Mouse (Mus musculus): ENCODE measurements around the gene Dmgdh.
A peak's percentile ranks its signal among the peaks of the same experiment; 100 is the strongest.

Dmgdh gene

DNA sequence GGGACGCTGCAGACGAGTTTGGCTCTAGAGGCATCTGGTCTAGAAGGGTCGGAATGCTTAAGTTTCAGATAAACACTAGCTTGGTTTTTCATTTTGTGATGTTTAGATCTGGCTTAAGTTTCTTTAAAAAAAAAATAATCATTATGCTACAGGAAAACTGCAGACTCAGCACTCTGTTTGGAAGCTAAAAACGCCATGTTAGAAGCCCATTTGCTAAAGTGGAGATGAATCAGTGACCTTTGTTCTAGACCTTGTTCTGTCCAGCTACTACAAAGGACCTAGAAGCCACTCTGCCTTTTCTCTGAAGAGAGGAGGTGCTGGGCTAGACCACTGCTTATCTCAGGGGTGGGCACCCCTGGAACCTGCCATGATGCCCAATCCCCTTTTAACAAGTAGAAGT, 36.1 kb downstream of the Dmgdh start:
- DNase-seq (ENCODE audit: low read depth, low spot score) = no peak

DNA sequence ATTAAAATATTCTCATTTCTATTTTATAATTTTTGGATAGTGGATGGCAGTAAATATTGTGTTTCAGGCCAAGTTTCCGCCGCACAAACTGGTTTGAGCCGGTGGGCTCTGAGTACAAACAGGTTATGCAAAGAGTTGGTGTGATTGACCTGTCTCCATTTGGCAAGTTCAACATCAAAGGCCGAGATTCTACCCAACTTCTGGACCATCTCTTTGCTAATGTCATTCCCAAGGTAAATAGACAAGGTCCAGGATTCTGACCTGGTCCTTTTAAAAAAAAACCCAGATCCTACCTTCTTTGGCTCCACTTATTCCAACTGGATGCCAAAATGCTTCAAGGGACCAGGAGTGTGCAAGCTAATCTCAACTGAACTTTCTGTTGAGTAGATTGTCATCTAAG, 37.0 kb downstream of the Dmgdh start:
- no peak for DNase-seq (ENCODE audit: low read depth, low spot score)

DNA sequence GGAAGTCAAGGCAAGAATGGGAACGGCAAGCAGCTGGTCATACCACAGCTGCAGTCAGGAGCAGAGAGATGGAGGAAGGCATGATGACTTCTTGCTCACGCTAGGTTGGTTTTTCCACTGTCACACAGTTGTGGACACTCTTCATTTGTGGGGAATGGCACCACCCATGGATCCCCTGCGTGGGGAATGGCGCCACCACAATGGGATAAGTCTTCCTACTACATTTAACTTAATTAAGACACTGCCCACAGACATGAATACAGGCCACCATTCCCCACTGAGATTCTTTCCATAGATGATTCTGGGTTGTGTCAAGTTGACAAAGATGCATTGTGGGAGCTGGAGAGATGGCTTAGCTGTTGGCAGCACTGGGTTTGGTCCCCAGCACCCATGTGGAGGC, 38.1 kb downstream of the Dmgdh start:
- no peak for DNase-seq (ENCODE audit: low read depth, low spot score)

DNA sequence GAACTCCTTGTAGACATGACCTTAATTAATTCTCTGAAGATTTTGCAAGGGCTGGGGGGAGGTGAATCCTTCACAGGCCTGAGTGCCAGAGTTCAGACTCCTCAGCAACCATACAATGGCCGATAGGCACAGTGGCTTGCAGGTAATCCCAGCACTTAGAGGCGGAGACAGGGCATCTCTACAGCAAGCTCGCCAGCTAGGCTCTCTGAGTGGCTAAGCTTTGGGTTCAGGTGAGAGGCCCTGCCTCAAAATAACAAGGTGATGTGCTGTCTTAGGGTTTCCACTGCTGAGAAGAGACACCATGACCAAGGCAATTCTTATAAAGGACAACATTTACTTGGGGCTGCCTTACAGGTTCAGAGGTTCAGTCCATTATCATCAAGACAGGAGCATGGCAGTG, 39.6 kb downstream of the Dmgdh start:
- DNase-seq (ENCODE audit: low read depth, low spot score) = no peak

DNA sequence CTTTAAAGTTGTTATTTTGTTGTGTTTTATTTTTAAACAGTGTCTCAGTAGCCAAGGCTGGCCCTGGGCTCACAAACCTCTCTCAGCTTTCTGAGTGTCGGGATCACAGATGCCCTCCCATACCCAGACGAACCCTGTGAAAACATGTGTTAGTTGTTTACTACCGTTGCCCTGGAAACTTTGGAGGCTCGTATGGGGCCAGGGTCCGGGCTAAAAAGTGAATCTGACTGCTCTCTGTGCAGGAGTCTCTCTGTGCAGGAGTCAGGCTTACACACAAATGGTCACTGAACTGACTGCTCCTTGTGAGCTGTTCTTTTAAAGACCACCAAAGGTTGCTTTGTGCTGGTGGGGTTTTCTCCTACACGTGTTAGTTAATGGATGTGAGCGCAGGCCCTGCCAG, 42.9 kb downstream of the Dmgdh start:
- peak; percentile 31 for DNase-seq (ENCODE audit: low read depth, low spot score)

DNA sequence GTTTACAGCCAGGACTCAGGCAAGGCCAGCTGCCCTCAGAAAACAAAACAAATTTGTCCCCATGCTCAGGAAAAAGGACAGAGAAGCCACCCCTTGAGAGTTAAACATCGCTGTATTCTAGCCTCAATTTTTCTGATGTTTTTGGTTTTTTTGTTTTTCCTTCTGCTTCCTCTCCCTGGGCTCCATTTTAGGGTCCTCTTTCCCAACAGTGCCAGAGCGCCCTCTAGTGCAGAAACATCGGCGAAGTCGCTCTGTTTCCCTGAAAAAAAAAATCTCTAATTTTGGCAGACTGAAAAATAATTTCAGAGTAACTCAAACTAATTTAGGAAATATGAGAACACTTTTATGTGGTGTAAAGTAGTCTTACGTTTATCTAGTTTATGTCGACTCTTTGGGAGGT, 44.7 kb downstream of the Dmgdh start:
- peak; percentile 76 for DNase-seq (ENCODE audit: low read depth, low spot score)

DNA sequence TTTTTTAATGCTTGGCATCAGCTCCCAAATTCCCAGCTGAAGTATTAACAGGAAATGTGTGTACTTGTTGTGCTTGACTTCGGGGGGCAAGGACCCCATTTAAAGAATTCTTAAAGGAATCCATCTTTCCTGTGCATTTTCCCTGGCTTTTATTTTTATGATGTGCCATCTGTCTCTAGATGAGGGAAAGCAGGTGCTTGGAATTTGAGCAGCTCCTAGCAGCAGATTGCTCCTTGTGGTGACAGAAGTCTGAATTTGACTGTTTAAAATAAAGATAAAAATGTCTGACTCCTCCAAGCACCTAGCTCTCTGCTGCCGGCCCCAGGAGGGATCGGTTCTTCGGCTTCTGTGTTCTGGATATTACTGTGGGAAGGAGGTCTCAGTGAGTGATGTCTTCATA, 47.7 kb downstream of the Dmgdh start:
- DNase-seq (ENCODE audit: low read depth, low spot score) = no peak

DNA sequence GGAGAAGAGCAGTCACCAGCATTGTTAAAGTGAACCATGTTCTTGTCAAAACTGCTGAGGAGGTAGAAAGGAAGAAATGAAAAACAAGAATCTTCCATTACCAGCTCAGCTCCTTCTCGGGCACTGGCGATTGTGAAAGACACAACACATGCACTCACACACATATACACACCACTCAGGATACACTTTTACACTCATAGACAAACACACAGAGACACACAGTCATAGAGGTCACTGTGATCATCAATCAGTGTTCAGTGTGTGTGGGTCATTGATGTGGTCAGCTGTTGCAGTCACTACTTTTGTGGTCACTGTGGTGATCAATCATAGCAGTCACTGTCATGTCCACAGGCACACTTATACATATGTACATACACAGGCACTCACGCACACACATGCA, 49.2 kb downstream of the Dmgdh start:
- DNase-seq (ENCODE audit: low read depth, low spot score) = no peak

DNA sequence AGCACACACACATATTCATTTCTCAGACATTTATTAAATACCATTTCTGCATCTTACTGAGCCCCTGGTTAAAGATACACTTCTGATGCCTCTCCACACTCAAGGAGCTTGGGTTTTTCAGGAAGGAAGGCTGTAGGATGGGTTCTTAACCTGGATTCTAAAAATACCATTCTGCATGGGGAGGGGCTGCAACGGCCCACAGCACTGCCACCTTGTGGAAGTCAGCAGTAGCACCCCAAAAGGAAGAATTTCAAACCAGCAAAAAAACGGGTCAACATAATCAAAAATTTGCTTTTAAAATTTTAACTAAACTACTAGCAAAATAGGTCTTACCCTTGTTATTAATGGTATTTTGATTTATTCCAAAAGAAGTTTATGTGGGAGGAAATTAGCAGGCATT, 50.0 kb downstream of the Dmgdh start:
- DNase-seq (ENCODE audit: low read depth, low spot score) = no peak

DNA sequence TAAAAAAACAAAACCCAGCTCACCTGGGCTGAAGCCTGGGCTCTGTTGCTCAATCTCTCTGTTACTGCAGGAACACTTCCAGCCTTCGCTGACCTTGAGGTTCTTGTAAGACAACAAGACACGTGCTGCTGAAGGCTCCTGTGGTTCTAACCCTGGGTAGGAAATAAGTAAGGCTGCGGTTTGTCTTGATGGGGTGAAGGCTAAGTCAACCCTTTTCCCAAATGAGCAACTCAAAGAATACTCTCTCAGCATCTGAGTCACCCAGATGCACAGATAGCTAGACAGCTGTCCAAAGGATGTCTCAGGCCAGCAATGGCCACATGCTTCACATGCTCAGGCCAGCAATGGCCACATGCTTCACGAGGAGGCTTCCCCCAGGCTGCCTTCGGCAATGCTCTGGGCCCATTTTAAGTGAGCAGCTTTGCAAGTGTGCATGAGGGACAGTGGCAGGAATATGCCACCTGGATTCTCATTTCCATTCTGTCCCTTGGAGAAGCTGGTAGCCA, 61.0 kb downstream of the Dmgdh start:
- no peak for DNase-seq (ENCODE audit: low read depth, low spot score)

DNA sequence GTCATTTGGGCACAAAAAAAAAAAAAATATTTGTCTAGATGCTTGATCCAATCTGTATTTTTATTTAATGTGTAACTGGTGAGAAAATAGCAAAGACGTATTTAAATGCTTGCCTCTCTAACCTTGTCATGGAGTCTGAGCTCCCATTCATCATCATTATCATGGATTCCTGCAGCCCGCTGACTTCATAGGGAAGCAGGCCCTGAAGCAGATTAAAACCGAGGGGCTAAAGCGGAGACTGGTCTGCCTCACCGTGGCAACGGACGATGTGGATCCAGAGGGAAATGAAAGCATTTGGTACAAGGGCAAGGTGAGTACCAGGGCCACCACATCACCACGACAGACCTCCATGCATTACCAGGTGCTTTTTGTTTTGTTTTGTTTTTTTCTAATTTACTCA, 69.9 kb downstream of the Dmgdh start:
- DNase-seq (ENCODE audit: low read depth, low spot score) = peak; percentile 31

DNA sequence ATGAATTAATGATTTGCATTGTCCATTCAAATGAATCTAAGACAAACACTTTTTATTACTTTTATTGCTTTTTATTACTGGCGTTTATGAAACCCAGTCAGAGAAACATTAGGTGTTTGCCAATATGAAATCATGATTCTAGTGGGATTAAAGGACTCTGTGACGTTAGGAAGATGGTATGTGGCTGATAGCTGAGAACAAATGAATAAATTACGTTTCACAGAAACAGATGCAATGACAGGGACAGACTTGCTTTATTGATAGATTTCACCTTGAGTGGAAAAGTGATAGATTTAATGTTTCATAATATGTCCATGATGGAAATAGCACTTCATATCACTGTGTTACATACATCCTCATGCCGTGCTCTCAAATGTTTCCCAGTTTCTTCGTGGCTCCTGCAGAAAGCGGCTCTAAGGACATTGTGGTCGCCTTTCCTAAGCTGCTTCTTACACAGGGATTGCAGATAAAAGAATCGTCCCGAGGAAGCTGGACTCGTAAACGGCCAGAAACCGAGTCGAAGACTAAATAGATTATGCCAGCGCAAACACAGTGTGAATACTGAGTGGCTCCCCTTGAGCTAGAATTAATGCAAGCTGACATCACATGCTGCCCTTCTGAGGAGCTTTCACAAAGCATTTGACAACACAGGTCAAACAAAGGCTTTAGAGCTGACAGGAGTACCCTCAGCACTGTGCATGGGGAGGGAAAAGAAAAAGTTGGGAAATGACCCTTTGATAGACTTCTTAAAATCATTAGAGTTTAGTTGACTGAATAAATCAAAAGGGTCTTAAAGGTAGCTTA, 78.6 kb downstream of the Dmgdh start:
- DNase-seq (ENCODE audit: low read depth, low spot score) = peak; percentile 29

DNA sequence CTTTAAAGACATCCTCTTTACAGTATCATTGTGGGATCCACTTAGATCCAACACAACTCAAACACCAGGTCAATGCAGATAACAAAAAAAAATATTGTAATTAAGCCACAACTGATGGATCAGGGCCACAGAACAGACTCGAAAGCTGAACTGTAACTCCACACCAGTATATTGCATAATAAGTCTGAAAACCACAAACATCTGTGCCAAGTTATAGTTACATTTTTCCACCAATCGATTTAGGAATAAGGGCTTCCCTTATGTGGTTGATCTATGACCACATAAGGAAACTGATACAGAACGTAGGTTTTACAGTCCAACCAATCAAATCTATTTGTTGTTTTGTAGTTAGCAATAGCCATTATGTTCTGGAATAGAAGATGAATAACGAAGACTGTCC, 80.9 kb downstream of the Dmgdh start:
- no peak for DNase-seq (ENCODE audit: low read depth, low spot score)

DNA sequence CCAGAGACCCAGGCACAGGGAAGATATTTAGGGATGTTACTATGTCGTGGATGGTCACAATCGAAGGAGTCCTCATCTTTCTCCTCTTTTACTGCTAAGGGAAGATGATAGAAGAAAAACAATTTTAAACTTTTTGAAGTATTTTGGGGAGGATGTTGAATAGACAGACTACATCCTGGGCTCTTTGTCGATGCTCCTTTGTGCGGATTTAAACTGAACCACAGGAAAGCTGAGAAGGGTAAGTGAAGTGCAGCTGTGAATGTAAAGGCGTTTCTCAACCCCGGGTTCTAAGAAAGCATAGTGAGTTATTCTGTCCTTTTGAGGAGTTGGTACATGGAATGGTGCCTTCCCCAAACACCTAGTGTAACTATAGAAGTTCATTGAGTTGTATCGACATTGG, 82.4 kb downstream of the Dmgdh start:
- no peak for DNase-seq (ENCODE audit: low read depth, low spot score)

DNA sequence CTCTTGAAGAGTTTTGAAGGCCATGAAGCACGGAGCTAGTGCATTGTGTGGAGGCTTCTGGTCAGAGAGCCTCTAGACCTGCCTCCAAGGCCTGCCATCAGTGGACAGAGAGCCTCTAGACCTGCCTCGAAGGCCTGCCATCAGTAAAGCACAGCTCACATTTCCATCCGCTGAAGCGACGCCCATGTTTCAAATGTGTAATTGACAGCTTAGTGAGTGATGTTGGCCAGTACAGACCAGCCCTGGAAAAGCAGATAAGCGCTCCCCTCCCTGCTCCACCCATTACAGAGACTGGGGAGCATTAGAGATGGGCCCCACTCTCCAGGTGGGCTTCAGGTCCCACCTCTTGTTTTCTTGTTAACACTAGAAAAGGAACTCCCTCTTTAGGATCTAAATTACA, 83.3 kb downstream of the Dmgdh start:
- no peak for DNase-seq (ENCODE audit: low read depth, low spot score)

DNA sequence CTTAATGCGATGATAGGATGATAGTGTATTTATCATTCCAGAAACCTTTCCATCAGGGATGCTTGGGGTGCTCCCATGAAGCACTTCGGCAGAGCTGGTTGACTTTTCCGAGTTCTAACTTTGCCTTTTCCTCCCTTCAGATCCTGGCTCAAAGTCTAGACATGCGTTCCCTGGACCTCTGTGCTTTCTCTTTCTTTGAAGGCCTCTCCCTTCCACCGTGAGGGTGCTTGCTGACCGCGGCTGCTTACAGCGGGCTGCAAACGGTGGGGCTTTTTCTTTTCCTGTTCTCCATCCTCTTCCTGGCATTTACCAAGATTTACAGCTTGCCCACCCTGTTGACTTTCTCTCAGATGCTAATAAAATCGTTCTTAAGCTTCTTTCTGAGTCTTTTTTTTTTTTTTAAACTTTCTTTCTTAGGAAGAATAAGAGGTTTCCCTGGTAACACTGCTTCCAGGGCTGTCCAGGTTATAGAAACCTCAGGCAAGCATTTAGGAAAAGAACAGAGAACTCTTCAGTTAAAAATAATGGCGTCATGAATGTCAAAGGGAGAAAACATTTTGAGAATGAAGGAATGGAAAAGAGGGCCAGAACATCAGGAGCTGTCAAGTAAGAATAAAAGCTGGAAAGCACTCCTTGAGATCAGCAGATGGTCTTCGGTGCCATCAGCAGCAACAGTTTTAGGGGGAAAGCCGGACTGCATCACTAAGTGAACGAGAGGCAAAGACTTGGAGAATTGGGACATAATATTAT, 84.1 kb downstream of the Dmgdh start:
- DNase-seq (ENCODE audit: low read depth, low spot score) = peak; percentile 23

DNA sequence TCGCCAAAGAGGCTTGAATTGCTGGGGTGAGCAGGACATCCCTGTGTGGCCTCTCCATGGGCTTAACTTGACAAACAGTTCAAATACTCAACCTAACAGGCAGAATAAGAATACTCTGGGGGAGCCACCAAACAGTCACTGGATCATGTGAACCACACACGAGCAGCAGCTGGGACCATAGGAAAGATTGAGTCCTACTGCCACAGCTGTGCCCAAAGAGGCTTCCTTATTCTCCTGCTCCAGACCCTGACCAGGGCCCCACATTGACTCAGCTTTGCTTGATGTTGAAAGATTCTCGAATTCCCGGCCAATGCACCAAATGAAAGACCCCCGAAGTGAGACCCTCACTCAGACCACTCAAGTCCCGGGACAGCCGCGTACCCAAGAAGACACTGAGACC, 87.6 kb downstream of the Dmgdh start:
- DNase-seq (ENCODE audit: low read depth, low spot score) = no peak

DNA sequence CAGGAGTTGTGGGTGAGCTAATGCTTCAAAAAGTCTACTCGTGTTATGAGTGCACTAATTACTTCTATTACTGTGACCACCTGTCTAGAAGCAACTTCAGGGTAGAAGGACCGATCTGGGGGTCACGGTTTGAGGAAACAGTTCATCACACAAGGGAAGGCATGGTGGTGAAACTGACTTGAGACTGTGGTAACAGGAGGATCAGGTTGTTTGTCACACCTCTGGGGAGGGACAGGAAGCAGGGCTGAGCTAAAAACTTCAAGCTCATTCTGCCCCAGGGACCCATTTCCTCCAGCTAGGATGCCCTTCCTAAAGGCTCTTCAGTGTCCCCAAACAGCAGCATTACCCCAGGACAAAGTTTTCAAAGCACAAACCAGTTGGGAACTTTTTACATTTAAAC, 88.6 kb downstream of the Dmgdh start:
- DNase-seq (ENCODE audit: low read depth, low spot score) = no peak

DNA sequence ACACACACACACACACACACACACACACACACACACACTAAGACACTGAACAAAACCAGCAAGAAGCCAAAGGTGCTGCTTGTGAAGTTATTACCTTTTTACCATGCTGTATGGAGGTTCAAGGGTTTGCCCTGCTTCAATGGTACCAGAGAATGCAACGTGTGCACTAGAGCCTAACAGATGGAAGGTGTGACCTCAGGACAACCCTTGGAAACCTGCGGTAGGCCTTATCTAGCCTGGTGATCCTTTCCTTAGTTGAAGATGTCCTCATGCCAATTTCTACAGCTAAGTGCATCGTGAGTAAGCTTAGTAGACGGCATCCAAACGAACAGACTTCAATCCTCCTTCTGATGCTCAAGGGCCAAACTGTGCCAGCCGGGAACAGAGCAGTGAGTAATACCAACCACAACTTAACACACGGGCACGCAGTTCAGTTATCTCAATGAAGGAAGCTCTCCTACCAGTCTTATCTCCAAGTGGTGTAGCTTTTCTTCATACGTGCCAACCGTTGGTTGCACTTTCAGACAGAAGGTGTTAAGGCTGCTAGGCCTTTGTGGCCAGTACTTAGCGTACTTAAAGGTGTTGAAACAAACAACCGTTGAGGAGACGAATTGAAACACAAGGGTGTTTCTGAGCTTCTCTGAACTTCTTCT, 90.2 kb downstream of the Dmgdh start:
- DNase-seq (ENCODE audit: low read depth, low spot score) = no peak

DNA sequence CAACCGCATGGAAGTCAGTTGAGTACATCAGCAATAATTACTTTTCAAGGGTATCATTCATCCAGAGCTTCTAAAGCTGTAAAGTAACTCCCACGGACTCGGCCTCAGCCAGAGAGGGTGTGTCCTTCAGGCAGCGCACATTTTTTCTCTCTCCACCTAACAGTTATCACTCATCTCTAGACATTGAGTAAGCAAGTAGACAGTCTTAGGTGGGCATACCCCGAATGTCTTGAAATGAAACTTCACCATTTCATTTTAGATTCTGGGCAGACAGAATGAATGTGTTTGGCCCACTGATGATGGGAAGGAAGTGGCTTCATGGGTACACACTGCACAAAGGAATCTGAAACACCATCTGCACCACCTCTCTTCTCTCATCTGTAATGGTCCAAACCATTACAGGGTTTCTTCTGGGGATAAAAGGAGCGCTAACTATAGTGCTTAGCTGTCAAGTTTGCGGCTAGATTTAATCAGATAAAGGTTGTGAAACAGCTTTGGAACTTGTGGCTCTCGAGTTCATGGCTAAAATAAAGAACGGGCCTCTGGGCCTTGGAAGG, 96.9 kb downstream of the Dmgdh start:
- DNase-seq (ENCODE audit: low read depth, low spot score) = peak; percentile 30

DNA sequence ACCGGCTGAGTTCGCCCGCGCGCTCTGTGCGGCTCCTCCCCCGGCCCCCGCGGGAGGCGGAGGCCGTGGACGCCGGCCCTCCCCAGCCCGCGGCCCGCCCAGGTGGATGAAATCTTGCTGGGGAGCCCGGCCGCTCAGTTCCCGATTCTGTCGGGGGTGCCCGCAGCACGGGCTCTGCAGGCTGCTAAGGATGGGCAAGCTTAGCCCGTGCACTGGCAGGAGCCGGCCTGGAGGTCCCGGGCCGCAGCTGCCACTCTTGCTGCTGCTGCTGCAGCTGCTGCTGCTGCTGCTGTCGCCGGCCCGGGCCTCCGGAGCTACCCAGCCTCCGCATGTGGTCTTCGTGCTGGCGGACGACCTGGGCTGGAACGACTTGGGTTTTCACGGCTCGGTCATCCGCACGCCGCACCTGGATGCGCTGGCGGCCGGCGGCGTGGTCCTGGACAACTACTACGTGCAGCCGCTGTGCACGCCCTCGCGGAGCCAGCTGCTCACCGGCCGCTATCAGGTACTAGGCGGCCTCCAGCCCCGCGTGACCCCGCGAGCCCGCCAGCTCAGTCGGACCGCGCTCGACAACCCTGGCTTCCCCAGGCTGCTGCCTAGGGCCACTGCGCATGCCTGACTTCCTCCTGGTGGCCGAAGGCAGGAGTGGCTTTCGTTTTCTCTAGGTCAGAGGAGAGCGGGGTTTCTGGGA, 97.5 kb downstream of the Dmgdh start, which contains the start of gene Arsb:
Gene Arsb, plus strand, starts transcription at position 43 of the 691 bp plus-strand sequence.
- peak; percentile 92 for DNase-seq (ENCODE audit: low read depth, low spot score)

DNA sequence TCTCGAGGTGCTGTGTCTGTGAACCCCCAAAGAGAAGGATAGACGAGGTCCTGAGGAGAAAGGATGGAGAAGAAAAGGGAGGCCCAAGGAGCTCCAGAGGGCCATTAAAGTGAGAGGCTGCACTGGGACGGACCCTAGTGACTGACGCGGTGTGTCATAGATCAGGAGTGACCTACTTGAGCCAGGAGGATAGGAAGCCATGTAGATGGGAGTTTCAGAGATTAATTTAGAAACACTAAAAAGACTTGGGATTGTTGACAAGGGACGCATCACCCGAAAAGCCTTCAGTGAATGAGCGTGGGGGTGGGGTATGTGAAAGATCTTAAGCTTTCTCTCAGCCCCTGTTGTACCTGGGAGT, 98.0 kb downstream of the Dmgdh start:
- DNase-seq (ENCODE audit: low read depth, low spot score) = no peak

Data from mesoderm, embryonic 11.5 days (tissue).